Mouse (Mus musculus): ENCODE results near the gene Fsd1. TPM values are rescaled to one million over a fixed set of nuclear protein-coding genes. Genes with fewer than 3 reads are reported as not detected.

Gene Fsd1
- total and polyA plus RNA-seq, 2 experiments from 2014 or later = 106 to 169 TPM

DNA sequence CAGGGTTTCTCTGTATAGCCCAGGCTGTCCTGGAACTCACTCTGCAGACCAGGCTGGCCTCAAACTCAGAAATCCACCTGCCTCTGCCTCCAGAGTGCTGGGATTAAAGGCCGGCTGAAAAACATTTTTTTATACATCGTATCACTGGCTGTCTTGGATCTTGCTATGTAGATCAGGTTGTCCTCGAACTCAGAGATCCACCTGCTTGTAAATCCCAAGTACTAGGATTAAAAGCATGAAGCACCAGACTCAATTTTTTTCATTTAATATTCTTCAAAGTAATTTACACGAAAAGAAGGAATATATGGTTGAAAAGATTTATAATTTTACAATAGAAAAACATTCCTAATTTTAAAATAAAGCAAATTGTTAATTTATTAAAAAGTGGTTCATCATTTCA is 53.0 kb downstream of the Fsd1 start:
- Histone ChIP-seq H3K4me1 (ENCODE audit: insufficient read depth) (peaks cover 8% of the 10 kb centered on the region; the same call in 1 of the 2 replicates), H3K4me2 (ENCODE audit: low read depth) (0 out of 2 replicates have a peak overlapping the region, but pooled peaks have one; percentile 93), H3K36me3 (ENCODE audit: insufficient read depth) (peaks cover 5% of the 10 kb centered on the region; the same call in 1 of the 2 replicates), H3K27me3 (ENCODE audit: insufficient read depth, low read length) (no peaks in the 10 kb centered on the region), H3K4me3 (ENCODE audit: low read depth, low read length) (no peak overlapping the region), H3K9me3 (ENCODE audit: low read length) (no peaks in the 10 kb centered on the region), H3K27ac (ENCODE audit: low read depth, low read length) (no peak overlapping the region), H3K9ac (no peak overlapping the region)
- no peak for ATAC-seq
- 81% methylated on average over 4 of the region's 4 CpGs for WGBS
- TF ChIP-seq CTCF (IDR thresholded peaks at IDR 0.05; ENCODE audit: low read depth) = no peak
- DNase-seq = no peak

DNA sequence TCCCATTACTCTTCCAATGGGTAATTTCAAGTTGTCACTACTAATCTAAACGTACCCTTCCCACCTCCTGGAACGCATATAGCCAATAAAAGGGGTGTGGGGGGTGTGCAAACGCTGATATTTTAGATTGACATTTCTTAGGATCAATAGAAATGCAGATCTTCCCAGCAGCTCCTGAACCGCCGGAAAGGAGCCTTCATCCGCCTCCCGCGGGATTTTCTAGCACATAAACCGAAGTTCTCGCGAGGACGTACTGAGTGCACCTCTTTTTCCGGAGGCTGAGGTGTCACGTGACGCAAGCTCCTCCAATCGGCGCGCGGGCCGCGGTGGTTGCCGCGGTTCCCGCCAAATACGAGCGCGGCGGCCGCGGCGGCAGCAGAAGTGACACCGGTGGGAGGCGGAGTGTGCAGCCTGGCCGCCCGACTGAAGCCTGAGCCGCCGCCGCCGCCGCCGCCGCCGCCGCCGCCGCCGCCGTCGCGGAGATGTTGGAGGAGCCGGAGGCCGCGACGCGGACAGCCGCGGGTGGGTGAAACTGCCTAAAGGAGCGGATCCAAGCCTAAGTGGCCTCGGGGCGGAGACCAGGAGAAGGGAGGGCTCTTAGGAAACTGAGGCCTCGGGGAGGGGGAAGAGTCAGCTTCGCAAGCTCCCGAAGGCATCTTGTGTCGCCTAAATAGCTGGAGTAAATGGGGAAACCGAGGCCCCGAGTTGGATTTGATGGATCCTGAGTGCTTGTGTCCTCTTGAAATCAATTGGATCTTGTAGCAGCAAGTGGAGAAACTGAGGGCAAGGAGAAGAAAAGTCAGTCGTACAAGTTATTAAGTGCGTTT is 53.9 kb downstream of the Fsd1 start, which contains the start of gene Chaf1a:
Gene Chaf1a (plus strand): TSS at position 410 of the 827 bp plus-strand sequence.
- Histone ChIP-seq H3K27me3 (ENCODE audit: insufficient read depth, low read length) (no peaks in the 10 kb centered on the region), H3K4me2 (ENCODE audit: low read depth) (peak within 1 kb of the TSS; percentile 93), H3K9me3 (ENCODE audit: low read length) (no peaks in the 10 kb centered on the region), H3K9ac (peak within 1 kb of the TSS; percentile 67), H3K27ac (ENCODE audit: low read depth, low read length) (no peak within 1 kb of the TSS), H3K36me3 (ENCODE audit: insufficient read depth) (no peaks in the 10 kb centered on the region), H3K4me3 (ENCODE audit: low read depth, low read length) (peak within 1 kb of the TSS; percentile 83), H3K4me1 (ENCODE audit: insufficient read depth) (peaks cover 8% of the 10 kb centered on the region; the same call in 1 of the 2 replicates)
- ATAC-seq = peak; percentile 90
- no peak for TF ChIP-seq CTCF (IDR thresholded peaks at IDR 0.05; ENCODE audit: low read depth)
- WGBS = under 1% methylated on average over 68 of the region's 68 CpGs
- peak; percentile 98 for DNase-seq

DNA sequence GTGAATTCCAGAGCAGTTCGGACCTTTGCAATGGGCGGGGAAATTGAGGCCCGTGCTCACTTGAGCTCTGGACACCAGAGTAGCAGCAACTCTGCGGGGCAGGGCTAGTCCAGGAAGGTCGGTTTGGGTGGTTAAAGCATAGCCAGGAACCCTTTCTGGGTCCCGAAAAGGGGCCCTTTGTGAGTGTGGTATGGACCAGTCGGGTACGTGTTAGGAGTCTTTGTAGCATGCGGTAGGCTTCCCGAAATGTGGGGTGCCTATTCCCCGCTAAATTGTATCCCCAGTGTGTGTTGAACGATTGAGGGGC is 54.5 kb downstream of the Fsd1 start:
- H3K27ac ChIP-seq (ENCODE audit: low read depth, low read length) = no peak overlapping the region
- no peak for DNase-seq
- H3K4me2 ChIP-seq (ENCODE audit: low read depth) = peak overlapping the region; percentile 93
- H3K36me3 ChIP-seq (ENCODE audit: insufficient read depth) = no peaks in the 10 kb centered on the region; the same call in 1 of the 2 replicates
- no peaks in the 10 kb centered on the region for H3K27me3 ChIP-seq (ENCODE audit: insufficient read depth, low read length)
- no peak for ATAC-seq
- TF ChIP-seq CTCF (IDR thresholded peaks at IDR 0.05; ENCODE audit: low read depth) = no peak
- peaks cover 6% of the 10 kb centered on the region; the same call in 1 of the 2 replicates for H3K4me1 ChIP-seq (ENCODE audit: insufficient read depth)
- H3K4me3 ChIP-seq (ENCODE audit: low read depth, low read length) = peak overlapping the region; percentile 83
- H3K9ac ChIP-seq = peak overlapping the region; percentile 67
- WGBS = 1% methylated on average over 12 of the region's 12 CpGs
- no peaks in the 10 kb centered on the region for H3K9me3 ChIP-seq (ENCODE audit: low read length)

Other genes starting within 250 kb of the Fsd1 start
- 0.05 TPM in 1 of 2 replicates, not detected in the other for gene Adgre4, start 236.5 kb upstream of the Fsd1 start, total RNA-seq (2014; rRNA removed)
- 0.07 TPM in 1 of 2 replicates, not detected in the other for gene Adgre4, start 236.5 kb upstream of the Fsd1 start, polyA plus RNA-seq (2015; fragmentation: Nextera tagmentation; extraction: Ambion mirVana)
- gene Zfp119a, start 107.6 kb upstream of the Fsd1 start, total RNA-seq (2014; rRNA removed) = 8.8 and 15.1 TPM in 2 replicates
- gene Zfp119a, start 107.6 kb upstream of the Fsd1 start, polyA plus RNA-seq (2015; fragmentation: Nextera tagmentation; extraction: Ambion mirVana) = 4.6 and 6.9 TPM in 2 replicates
- gene Zfp959, start 94.4 kb upstream of the Fsd1 start, total RNA-seq (2014; rRNA removed) = 11.5 and 14.9 TPM in 2 replicates
- gene Zfp959, start 94.4 kb upstream of the Fsd1 start, polyA plus RNA-seq (2015; fragmentation: Nextera tagmentation; extraction: Ambion mirVana) = 6.2 and 8.4 TPM in 2 replicates
- 5.7 and 6.5 TPM in 2 replicates for gene Zfp119b, start 37.0 kb upstream of the Fsd1 start, total RNA-seq (2014; rRNA removed)
- gene Zfp119b, start 37.0 kb upstream of the Fsd1 start, polyA plus RNA-seq (2015; fragmentation: Nextera tagmentation; extraction: Ambion mirVana) = 5.4 and 6.0 TPM in 2 replicates
- gene Ebi3, start 33.9 kb upstream of the Fsd1 start, total RNA-seq (2014; rRNA removed) = 2.1 and 3.4 TPM in 2 replicates
- gene Ebi3, start 33.9 kb upstream of the Fsd1 start, polyA plus RNA-seq (2015; fragmentation: Nextera tagmentation; extraction: Ambion mirVana) = 6.4 and 7.7 TPM in 2 replicates
- 12.9 and 15.2 TPM in 2 replicates for gene Yju2, start 27.4 kb upstream of the Fsd1 start, total RNA-seq (2014; rRNA removed)
- 12.9 and 15.2 TPM in 2 replicates for gene Yju2, start 27.4 kb upstream of the Fsd1 start, polyA plus RNA-seq (2015; fragmentation: Nextera tagmentation; extraction: Ambion mirVana)
- 124 and 152 TPM in 2 replicates for gene Shd, start 16.0 kb upstream of the Fsd1 start, total RNA-seq (2014; rRNA removed)
- gene Shd, start 16.0 kb upstream of the Fsd1 start, polyA plus RNA-seq (2015; fragmentation: Nextera tagmentation; extraction: Ambion mirVana) = 106 and 116 TPM in 2 replicates
- 2.2 and 4.5 TPM in 2 replicates for gene Stap2, start 19.1 kb downstream of the Fsd1 start, total RNA-seq (2014; rRNA removed)
- 4.0 and 4.3 TPM in 2 replicates for gene Stap2, start 19.1 kb downstream of the Fsd1 start, polyA plus RNA-seq (2015; fragmentation: Nextera tagmentation; extraction: Ambion mirVana)
- gene Mpnd, start 19.2 kb downstream of the Fsd1 start, total RNA-seq (2014; rRNA removed) = 155 and 159 TPM in 2 replicates
- gene Mpnd, start 19.2 kb downstream of the Fsd1 start, polyA plus RNA-seq (2015; fragmentation: Nextera tagmentation; extraction: Ambion mirVana) = 99.0 and 110 TPM in 2 replicates
- 65.1 and 74.5 TPM in 2 replicates for gene Sh3gl1, start 50.1 kb downstream of the Fsd1 start, total RNA-seq (2014; rRNA removed)
- gene Sh3gl1, start 50.1 kb downstream of the Fsd1 start, polyA plus RNA-seq (2015; fragmentation: Nextera tagmentation; extraction: Ambion mirVana) = 93.2 and 99.0 TPM in 2 replicates
- 4.7 and 5.9 TPM in 2 replicates for gene Chaf1a, start 53.9 kb downstream of the Fsd1 start, total RNA-seq (2014; rRNA removed)
- 4.5 and 4.6 TPM in 2 replicates for gene Chaf1a, start 53.9 kb downstream of the Fsd1 start, polyA plus RNA-seq (2015; fragmentation: Nextera tagmentation; extraction: Ambion mirVana)
- gene Ubxn6, start 88.5 kb downstream of the Fsd1 start, total RNA-seq (2014; rRNA removed) = 90.3 and 109 TPM in 2 replicates
- gene Ubxn6, start 88.5 kb downstream of the Fsd1 start, polyA plus RNA-seq (2015; fragmentation: Nextera tagmentation; extraction: Ambion mirVana) = 88.1 and 88.6 TPM in 2 replicates
- gene Hdgfl2, start 93.1 kb downstream of the Fsd1 start, total RNA-seq (2014; rRNA removed) = 79.9 and 96.4 TPM in 2 replicates
- gene Hdgfl2, start 93.1 kb downstream of the Fsd1 start, polyA plus RNA-seq (2015; fragmentation: Nextera tagmentation; extraction: Ambion mirVana) = 99.9 and 114 TPM in 2 replicates
- 0.08 and 0.52 TPM in 2 replicates for gene Plin4, start 123.3 kb downstream of the Fsd1 start, total RNA-seq (2014; rRNA removed)
- gene Plin4, start 123.3 kb downstream of the Fsd1 start, polyA plus RNA-seq (2015; fragmentation: Nextera tagmentation; extraction: Ambion mirVana) = 0.02 TPM in 1 of 2 replicates, not detected in the other
- gene Plin5, start 131.1 kb downstream of the Fsd1 start, total RNA-seq (2014; rRNA removed) = 2.7 and 3.2 TPM in 2 replicates
- 2.4 and 3.9 TPM in 2 replicates for gene Plin5, start 131.1 kb downstream of the Fsd1 start, polyA plus RNA-seq (2015; fragmentation: Nextera tagmentation; extraction: Ambion mirVana)
- not detected in 2 replicates for gene Lrg1, start 135.5 kb downstream of the Fsd1 start, total RNA-seq (2014; rRNA removed)
- 0.33 and 0.46 TPM in 2 replicates for gene Lrg1, start 135.5 kb downstream of the Fsd1 start, polyA plus RNA-seq (2015; fragmentation: Nextera tagmentation; extraction: Ambion mirVana)
- 71.0 and 76.4 TPM in 2 replicates for gene Sema6b, start 153.8 kb downstream of the Fsd1 start, total RNA-seq (2014; rRNA removed)
- 15.6 and 18.1 TPM in 2 replicates for gene Sema6b, start 153.8 kb downstream of the Fsd1 start, polyA plus RNA-seq (2015; fragmentation: Nextera tagmentation; extraction: Ambion mirVana)
- gene Tnfaip8l1, start 176.0 kb downstream of the Fsd1 start, total RNA-seq (2014; rRNA removed) = 11.0 and 12.8 TPM in 2 replicates
- gene Tnfaip8l1, start 176.0 kb downstream of the Fsd1 start, polyA plus RNA-seq (2015; fragmentation: Nextera tagmentation; extraction: Ambion mirVana) = 8.6 TPM in 2 replicates
- 52.3 and 65.1 TPM in 2 replicates for gene Mydgf, start 197.4 kb downstream of the Fsd1 start, total RNA-seq (2014; rRNA removed)
- 65.7 and 75.0 TPM in 2 replicates for gene Mydgf, start 197.4 kb downstream of the Fsd1 start, polyA plus RNA-seq (2015; fragmentation: Nextera tagmentation; extraction: Ambion mirVana)
- gene Dpp9, start 232.4 kb downstream of the Fsd1 start, total RNA-seq (2014; rRNA removed) = 16.2 and 21.9 TPM in 2 replicates
- 16.1 and 19.5 TPM in 2 replicates for gene Dpp9, start 232.4 kb downstream of the Fsd1 start, polyA plus RNA-seq (2015; fragmentation: Nextera tagmentation; extraction: Ambion mirVana)